Mouse (Mus musculus) liver, adult 2 months (tissue): ENCODE results near the gene Tenm3. TPM values are rescaled to one million over a fixed set of nuclear protein-coding genes. Genes with fewer than 3 reads are reported as not detected.

Experiments used
- DNase-seq: peaks from one replicate; pipeline ENCODE4 v3.0.0-alpha.2; 2011; ENCODE audit warnings: low read depth, low spot score; ENCODE audit errors: extremely low read depth
- H3K27ac ChIP-seq: fragments of 200-500 bp; replicated peaks from 2 replicates; pipeline ENCODE4 v1.5.1; 2012; ENCODE audit warnings: low read depth, mild to moderate bottlenecking, control low read depth, inconsistent platforms, low read length; ENCODE audit not compliant: insufficient read depth
- H3K27me3 ChIP-seq: fragments of 200-500 bp; 2 replicates; pipeline ENCODE4 v1.6.1; 2012; ENCODE audit warnings: mild to moderate bottlenecking, moderate library complexity, low read length, inconsistent platforms; ENCODE audit not compliant: control insufficient read depth, insufficient read depth
- H3K36me3 ChIP-seq: fragments of 200-500 bp; 2 replicates; pipeline ENCODE4 v1.6.1; 2012; ENCODE audit warnings: low read length, inconsistent platforms; ENCODE audit not compliant: control insufficient read depth, insufficient read depth
- H3K4me1 ChIP-seq: fragments of 200-500 bp; 2 replicates; pipeline ENCODE4 v1.6.1; 2011; ENCODE audit warnings: low read length; ENCODE audit not compliant: control insufficient read depth, insufficient read depth
- H3K4me3 ChIP-seq: fragments of 200-500 bp; 2 replicates; pipeline ENCODE4 v1.5.1; 2011; ENCODE audit warnings: low read depth, mild to moderate bottlenecking, control low read depth, low read length, moderate library complexity; ENCODE audit not compliant: insufficient read depth
- H3K79me2 ChIP-seq: fragments of 200-500 bp; 2 replicates; pipeline ENCODE4 v1.6.1; 2012; ENCODE audit warnings: inconsistent platforms, mild to moderate bottlenecking, low read length, moderate library complexity; ENCODE audit not compliant: control insufficient read depth, insufficient read depth
- H3K9ac ChIP-seq: fragments of 200-500 bp; 2 replicates; pipeline ENCODE4 v1.6.1; 2012; ENCODE audit warnings: low read depth, mild to moderate bottlenecking, control low read depth, inconsistent platforms, low read length
- CTCF ChIP-seq: fragments of 200-500 bp; IDR thresholded peaks from 2 replicates; pipeline ENCODE4 v1.5.1; 2011; ENCODE audit warnings: low read depth, low read length, control low read depth
- POLR2A ChIP-seq: fragments of 200-500 bp; IDR thresholded peaks from 2 replicates; pipeline ENCODE4 v1.6.1; 2011; ENCODE audit warnings: low read length, control low read depth; ENCODE audit not compliant: insufficient read depth; ENCODE audit errors: extremely low read depth
- WGBS: fragments of 180-500 bp; shearing (Covaris S2); methylation state at CpG from one replicate; pipeline ENCODE4 v1.1.7; 2018; 5-methylcytosine and 5-hydroxymethylcytosine counted together
- polyA plus RNA-seq: library from polyadenylated mRNA; depleted of rRNA; stranded (reverse); fragments of >200 nt; gene quantifications from 2 replicates; pipeline ENCODE4 v1.2.3, GENCODE M21; 2012
- total RNA-seq: library from RNA; depleted of rRNA; stranded (reverse); fragments of >200 nt; gene quantifications from 2 replicates; pipeline ENCODE4 v1.2.3, GENCODE M21; 2014

Gene Tenm3
- total and polyA plus RNA-seq, 2 experiments: 5.3 to 12.5 TPM

GRCm38 (mm10) chr8:48322240-48322639, 521.5 kb downstream of the Tenm3 start:
- Histone ChIP-seq H3K4me3 (no peak overlapping the region), H3K36me3 (0 out of 2 replicates have a peak, but pooled peaks cover 2% of the 10 kb centered on the region), H3K9ac (no peak overlapping the region), H3K4me1 (no peaks in the 10 kb centered on the region), H3K27me3 (no peaks in the 10 kb centered on the region), H3K79me2 (no peaks in the 10 kb centered on the region), H3K27ac (no peak overlapping the region)
- no peak for DNase-seq
- TF ChIP-seq CTCF: no peak
- TF ChIP-seq POLR2A: no peak
- WGBS: 95% methylated on average over 6 of the region's 6 CpGs

GRCm38 (mm10) chr8:48319674-48320073, 524.1 kb downstream of the Tenm3 start:
- Histone ChIP-seq H3K79me2 (no peaks in the 10 kb centered on the region), H3K4me3 (no peak overlapping the region), H3K27me3 (no peaks in the 10 kb centered on the region), H3K36me3 (no peaks in the 10 kb centered on the region), H3K27ac (no peak overlapping the region), H3K9ac (no peak overlapping the region), H3K4me1 (no peaks in the 10 kb centered on the region)
- TF ChIP-seq POLR2A: no peak
- TF ChIP-seq CTCF: no peak
- DNase-seq: no peak
- 97% methylated on average over 3 of the region's 3 CpGs for WGBS

- H3K27me3 ChIP-seq: no peaks in the 10 kb centered on the region
- H3K79me2 ChIP-seq: no peaks in the 10 kb centered on the region
- no peaks in the 10 kb centered on the region for H3K4me1 ChIP-seq
- H3K27ac ChIP-seq: no peak overlapping the region
- no peak overlapping the region for H3K9ac ChIP-seq
- 93% methylated on average over 10 of the region's 10 CpGs for WGBS
- no peak for DNase-seq
- H3K36me3 ChIP-seq: no peaks in the 10 kb centered on the region
- TF ChIP-seq CTCF (no peak), POLR2A (no peak)
- no peak overlapping the region for H3K4me3 ChIP-seq
Observed at GRCm38 (mm10) chr8:48317498-48317897, 526.3 kb downstream of the Tenm3 start.

DNA sequence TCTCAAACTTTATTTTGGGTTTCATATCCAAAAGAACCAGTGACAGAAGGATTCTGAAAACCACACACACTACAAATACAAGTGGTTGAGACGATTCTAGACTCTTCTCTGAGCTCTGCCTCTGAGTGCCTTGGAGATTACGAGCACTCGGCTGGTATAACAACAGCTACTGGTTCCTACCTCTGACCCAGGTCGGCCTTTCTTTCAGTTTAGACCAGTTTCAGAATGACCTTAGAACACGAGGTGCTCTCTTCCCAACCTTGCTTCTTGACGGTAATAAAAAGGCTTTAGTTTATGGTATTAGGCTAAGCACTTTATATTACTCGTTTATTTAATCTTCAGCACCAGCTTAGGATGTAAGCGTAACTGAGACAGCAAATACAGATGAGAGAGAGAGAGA, 528.1 kb downstream of the Tenm3 start:
- Histone ChIP-seq H3K27ac (no peak overlapping the region), H3K4me3 (no peak overlapping the region), H3K9ac (no peak overlapping the region), H3K79me2 (no peaks in the 10 kb centered on the region), H3K36me3 (no peaks in the 10 kb centered on the region), H3K4me1 (no peaks in the 10 kb centered on the region), H3K27me3 (no peaks in the 10 kb centered on the region)
- WGBS: 88% methylated on average over 8 of the region's 8 CpGs
- TF ChIP-seq CTCF (no peak), POLR2A (no peak)
- DNase-seq: no peak

DNA sequence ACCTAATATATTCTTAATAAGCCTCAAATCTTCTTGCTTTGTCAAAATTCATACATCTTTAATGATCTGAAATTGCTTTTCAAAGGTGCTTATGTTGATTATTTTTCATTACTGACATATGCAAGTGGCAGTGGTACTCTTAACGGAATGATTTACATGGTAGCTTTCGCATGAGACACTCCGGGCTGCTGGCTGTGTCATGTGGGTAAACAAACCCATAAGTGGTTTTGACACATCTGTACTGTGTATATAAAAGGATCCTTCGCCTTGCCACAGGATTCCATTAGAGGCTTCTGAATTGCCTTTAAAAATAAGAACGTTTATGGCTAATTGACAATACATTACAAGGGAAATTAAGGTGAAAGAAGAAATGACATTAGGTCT, 529.8 kb downstream of the Tenm3 start:
- Histone ChIP-seq H3K36me3 (no peaks in the 10 kb centered on the region), H3K27me3 (no peaks in the 10 kb centered on the region), H3K9ac (no peak overlapping the region), H3K27ac (no peak overlapping the region), H3K4me1 (no peaks in the 10 kb centered on the region), H3K79me2 (no peaks in the 10 kb centered on the region), H3K4me3 (no peak overlapping the region)
- no peak for DNase-seq
- 91% methylated on average over 5 of the region's 5 CpGs for WGBS
- no peak for TF ChIP-seq POLR2A
- TF ChIP-seq CTCF: no peak

GRCm38 (mm10) chr8:48313210-48313984, 530.4 kb downstream of the Tenm3 start:
- DNase-seq: no peak
- Histone ChIP-seq H3K4me1 (no peaks in the 10 kb centered on the region), H3K27ac (no peak overlapping the region), H3K9ac (no peak overlapping the region), H3K4me3 (no peak overlapping the region), H3K27me3 (no peaks in the 10 kb centered on the region), H3K36me3 (no peaks in the 10 kb centered on the region), H3K79me2 (no peaks in the 10 kb centered on the region)
- WGBS: 93% methylated on average over 11 of the region's 11 CpGs
- TF ChIP-seq POLR2A (no peak), CTCF (no peak)
